Mouse (Mus musculus) limb, embryonic 13.5 days (tissue): ENCODE measurements around the gene Abca4. TPM values are rescaled to one million over a fixed set of nuclear protein-coding genes. Genes with fewer than 3 reads are reported as not detected.
"Not testable (repeated sequence)": the region's sequence is repeated elsewhere in the genome, so short reads cannot be mapped to it uniquely, and the experiment has no call there.

Experiments used
- ATAC-seq: fragments of 200-750 bp; cut with Nextera tagmentation; 2 replicates; pipeline ENCODE4 v1.8.0; 2017; ENCODE audit warnings: low read depth, moderate number of reproducible peaks, moderate TSS enrichment; ENCODE audit not compliant: low FRiP score
- H3K27ac ChIP-seq: fragments of 300-500 bp; sonication (generic); 2 replicates; pipeline ENCODE4 v1.5.1; 2015; ENCODE audit warnings: inconsistent platforms, mild to moderate bottlenecking, moderate library complexity
- H3K27me3 ChIP-seq: fragments of 300-500 bp; sonication (generic); 2 replicates; pipeline ENCODE4 v1.6.1; 2015; ENCODE audit warnings: mild to moderate bottlenecking, inconsistent platforms
- H3K36me3 ChIP-seq: fragments of 300-500 bp; sonication (generic); 2 replicates; pipeline ENCODE4 v1.6.1; 2015; ENCODE audit warnings: inconsistent platforms, mild to moderate bottlenecking, moderate library complexity
- H3K4me1 ChIP-seq: fragments of 300-500 bp; sonication (generic); 2 replicates; pipeline ENCODE4 v1.6.1; 2015; ENCODE audit warnings: inconsistent platforms
- H3K4me2 ChIP-seq: fragments of 300-500 bp; sonication (generic); replicated peaks from 2 replicates; pipeline ENCODE4 v1.6.1; 2015; ENCODE audit warnings: inconsistent platforms, mild to moderate bottlenecking, moderate library complexity
- H3K4me3 ChIP-seq: fragments of 300-500 bp; sonication (generic); 2 replicates; pipeline ENCODE4 v1.5.1; 2015; ENCODE audit warnings: moderate library complexity, mild to moderate bottlenecking, inconsistent platforms
- H3K9ac ChIP-seq: fragments of 300-500 bp; sonication (generic); 2 replicates; pipeline ENCODE4 v1.6.1; 2015; ENCODE audit warnings: mild to moderate bottlenecking, inconsistent platforms
- H3K9me3 ChIP-seq: fragments of 300-500 bp; sonication (generic); 2 replicates; pipeline ENCODE4 v1.6.1; 2016; ENCODE audit warnings: inconsistent platforms
- WGBS: fragments of 180-500 bp; shearing (Covaris S2); methylation state at CpG from one replicate; pipeline ENCODE4 v1.1.7; 2015; 5-methylcytosine and 5-hydroxymethylcytosine counted together
- polyA plus RNA-seq: library from polyadenylated mRNA; unstranded; fragments of >200 nt; fragmentation: Nextera tagmentation; extraction: Ambion mirVana; gene quantifications from 2 replicates; pipeline ENCODE4 v1.2.1, GENCODE M21; 2015

Abca4 gene
- polyA plus RNA-seq, 1 experiment from 2014 or later = 0.83 TPM

- peaks cover 13% of the 10 kb centered on the region for H3K4me1 ChIP-seq
- ATAC-seq = no peak
- no peak overlapping the region for H3K4me3 ChIP-seq
- no peaks in the 10 kb centered on the region for H3K27me3 ChIP-seq
- no peak overlapping the region for H3K27ac ChIP-seq
- H3K4me2 ChIP-seq = no peak overlapping the region
- H3K36me3 ChIP-seq = no peaks in the 10 kb centered on the region
- H3K9ac ChIP-seq = no peak overlapping the region
- 89% methylated on average over 10 of the region's 10 CpGs for WGBS
- H3K9me3 ChIP-seq = no peaks in the 10 kb centered on the region
These were observed 18.3 kb downstream of the Abca4 start for GRCm38 (mm10) chr3:122062586-122062985.

GRCm38 (mm10) chr3:122064556-122065410 lies 20.5 kb downstream of the Abca4 start:
- Histone ChIP-seq H3K4me3 (no peak overlapping the region), H3K27ac (no peak overlapping the region; the same call in 1 of the 2 replicates), H3K4me1 (0 out of 2 replicates have a peak, but pooled peaks cover 4% of the 10 kb centered on the region), H3K36me3 (no peaks in the 10 kb centered on the region), H3K9ac (no peak overlapping the region), H3K9me3 (no peaks in the 10 kb centered on the region), H3K4me2 (no peak overlapping the region), H3K27me3 (no peaks in the 10 kb centered on the region)
- peak; percentile 48; the same call in 1 of the 2 replicates for ATAC-seq
- 44% methylated on average over 13 of the region's 13 CpGs for WGBS

GRCm38 (mm10) chr3:122071769-122072168 lies 27.5 kb downstream of the Abca4 start:
- Histone ChIP-seq H3K9me3 (no peaks in the 10 kb centered on the region), H3K4me1 (peaks cover 31% of the 10 kb centered on the region), H3K9ac (no peak overlapping the region), H3K27me3 (no peaks in the 10 kb centered on the region), H3K4me3 (no peak overlapping the region), H3K4me2 (no peak overlapping the region), H3K36me3 (no peaks in the 10 kb centered on the region), H3K27ac (no peak overlapping the region)
- ATAC-seq = no peak
- WGBS = 82% methylated on average over 10 of the region's 10 CpGs

- peak; percentile 34; the same call in 1 of the 2 replicates for ATAC-seq
These were observed 28.7 kb downstream of the Abca4 start for GRCm38 (mm10) chr3:122072646-122073571.

GRCm38 (mm10) chr3:122073595-122073994 lies 29.4 kb downstream of the Abca4 start:
- WGBS = 51% methylated on average over 5 of the region's 5 CpGs
- Histone ChIP-seq H3K9ac (no peak overlapping the region), H3K27ac (peak overlapping the region; percentile 84; the same call in 1 of the 2 replicates)

More at GRCm38 (mm10) chr3:122072646-122073571, 28.7 kb downstream of the Abca4 start:
- H3K4me3 ChIP-seq = no peak overlapping the region
- no peaks in the 10 kb centered on the region for H3K36me3 ChIP-seq
- no peak overlapping the region for H3K9ac ChIP-seq
- H3K27ac ChIP-seq = peak overlapping the region; percentile 84; the same call in 1 of the 2 replicates
- H3K27me3 ChIP-seq = no peaks in the 10 kb centered on the region
- H3K9me3 ChIP-seq = no peaks in the 10 kb centered on the region
- 0 out of 2 replicates have a peak overlapping the region, but pooled peaks have one; percentile 9 for H3K4me2 ChIP-seq
- WGBS = 37% methylated on average over 11 of the region's 11 CpGs
- H3K4me1 ChIP-seq = peaks cover 35% of the 10 kb centered on the region

GRCm38 (mm10) chr3:122074334-122074733 lies 30.1 kb downstream of the Abca4 start:
- H3K4me2 ChIP-seq = peak overlapping the region; percentile 30; the same call in 1 of the 2 replicates
- H3K4me3 ChIP-seq = no peak overlapping the region

More at GRCm38 (mm10) chr3:122073595-122073994, 29.4 kb downstream of the Abca4 start:
- Histone ChIP-seq H3K9me3 (no peaks in the 10 kb centered on the region), H3K4me3 (no peak overlapping the region), H3K4me2 (no peak overlapping the region), H3K4me1 (peaks cover 42% of the 10 kb centered on the region), H3K36me3 (no peaks in the 10 kb centered on the region), H3K27me3 (no peaks in the 10 kb centered on the region)
- ATAC-seq = no peak

GRCm38 (mm10) chr3:122078141-122078540 lies 33.9 kb downstream of the Abca4 start:
- peak; percentile 54 for ATAC-seq
- 0 out of 2 replicates have a peak overlapping the region, but pooled peaks have one; percentile 25 for H3K4me2 ChIP-seq
- 22% methylated on average over 6 of the region's 6 CpGs for WGBS
- no peak overlapping the region for H3K4me3 ChIP-seq
- H3K27ac ChIP-seq = peak overlapping the region; percentile 55; the same call in 1 of the 2 replicates
- H3K9me3 ChIP-seq = no peaks in the 10 kb centered on the region
- H3K4me1 ChIP-seq = peaks cover 37% of the 10 kb centered on the region
- H3K27me3 ChIP-seq = no peaks in the 10 kb centered on the region
- H3K36me3 ChIP-seq = no peaks in the 10 kb centered on the region
- no peak overlapping the region for H3K9ac ChIP-seq

More at GRCm38 (mm10) chr3:122074334-122074733, 30.1 kb downstream of the Abca4 start:
- WGBS = 10% methylated on average over 10 of the region's 10 CpGs
- no peaks in the 10 kb centered on the region for H3K9me3 ChIP-seq
- ATAC-seq = no peak
- H3K4me1 ChIP-seq = peaks cover 45% of the 10 kb centered on the region
- H3K27ac ChIP-seq = peak overlapping the region; percentile 84; the same call in 1 of the 2 replicates
- no peaks in the 10 kb centered on the region for H3K27me3 ChIP-seq
- peak overlapping the region; percentile 19; the same call in 1 of the 2 replicates for H3K9ac ChIP-seq
- H3K36me3 ChIP-seq = no peaks in the 10 kb centered on the region

GRCm38 (mm10) chr3:122079172-122079571 lies 34.9 kb downstream of the Abca4 start:
- Histone ChIP-seq H3K36me3 (no peaks in the 10 kb centered on the region), H3K4me2 (no peak overlapping the region), H3K4me1 (peaks cover 27% of the 10 kb centered on the region), H3K4me3 (no peak overlapping the region), H3K9ac (no peak overlapping the region), H3K9me3 (no peaks in the 10 kb centered on the region), H3K27ac (no peak overlapping the region), H3K27me3 (no peaks in the 10 kb centered on the region)
- ATAC-seq = no peak
- WGBS = 72% methylated on average over 6 of the region's 6 CpGs

- H3K27ac ChIP-seq, H3K4me2 ChIP-seq, H3K9ac ChIP-seq, H3K27me3 ChIP-seq, H3K4me3 ChIP-seq, H3K9me3 ChIP-seq, H3K36me3 ChIP-seq, ATAC-seq: not testable (repeated sequence)
- H3K4me1 ChIP-seq = peaks cover 23% of the 10 kb centered on the region
- 89% methylated on average over 8 of the region's 8 CpGs for WGBS
These were observed 37.4 kb downstream of the Abca4 start for GRCm38 (mm10) chr3:122081634-122082033.

- Histone ChIP-seq H3K4me2 (no peak overlapping the region), H3K4me1 (peaks cover 23% of the 10 kb centered on the region), H3K9me3 (no peaks in the 10 kb centered on the region), H3K27ac (no peak overlapping the region), H3K9ac (no peak overlapping the region), H3K4me3 (no peak overlapping the region), H3K27me3 (no peaks in the 10 kb centered on the region), H3K36me3 (no peaks in the 10 kb centered on the region)
- WGBS = 86% methylated on average over 7 of the region's 7 CpGs
- no peak for ATAC-seq
These were observed 38.1 kb downstream of the Abca4 start for GRCm38 (mm10) chr3:122082338-122082737.

GRCm38 (mm10) chr3:122085157-122085989 lies 41.1 kb downstream of the Abca4 start:
- H3K9me3 ChIP-seq = no peaks in the 10 kb centered on the region
- H3K4me2 ChIP-seq = no peak overlapping the region
- H3K27me3 ChIP-seq = no peaks in the 10 kb centered on the region
- H3K9ac ChIP-seq = no peak overlapping the region
- H3K4me3 ChIP-seq = no peak overlapping the region
- ATAC-seq = no peak
- no peak overlapping the region for H3K27ac ChIP-seq
- H3K4me1 ChIP-seq = peaks cover 18% of the 10 kb centered on the region
- no peaks in the 10 kb centered on the region for H3K36me3 ChIP-seq
- 66% methylated on average over 18 of the region's 18 CpGs for WGBS
